Mouse (Mus musculus) liver, embryonic 14.5 days (tissue): ENCODE results near the gene Aamp. TPM values are rescaled to one million over a fixed set of nuclear protein-coding genes. Genes with fewer than 3 reads are reported as not detected.
A peak's percentile ranks its signal among the peaks of the same experiment; 100 is the strongest.

ENCODE experiments used
- ATAC-seq: fragments of 200-750 bp; cut with Nextera tagmentation; 2 replicates; pipeline ENCODE4 v1.8.0; 2017; ENCODE audit warnings: moderate number of reproducible peaks, mild to moderate bottlenecking, moderate library complexity; ENCODE audit not compliant: insufficient read depth
- DNase-seq, 3 experiments: peaks; one replicate each; pipeline ENCODE4 v3.0.0-alpha.2; 2012 to 2013; ENCODE audit warnings: low read depth in 3 of 3, low spot score in 3 of 3
- H3K27ac ChIP-seq: fragments of 300-500 bp; sonication (generic); 2 replicates; pipeline ENCODE4 v1.5.1; 2014; ENCODE audit warnings: moderate library complexity, mild to moderate bottlenecking, control low read depth, inconsistent platforms
- H3K27me3 ChIP-seq: fragments of 300-500 bp; sonication (generic); 2 replicates; pipeline ENCODE4 v1.6.1; 2014; ENCODE audit warnings: mild to moderate bottlenecking, low read length, moderate library complexity; ENCODE audit not compliant: control insufficient read depth, insufficient read depth
- H3K36me3 ChIP-seq: fragments of 300-500 bp; sonication (generic); replicated peaks from 2 replicates; pipeline ENCODE4 v1.6.1; 2014; ENCODE audit warnings: low read depth; ENCODE audit not compliant: control insufficient read depth, insufficient read depth
- H3K4me1 ChIP-seq, 2 experiments: fragments of 200-500 bp in 1 of 2; fragments of 300-500 bp in 1 of 2; sonication (generic) in 1 of 2; replicated peaks; 2 replicates each; pipeline ENCODE4 v1.6.1; 2012 to 2014; ENCODE audit warnings: antibody characterized with exemption in 1 of 2, inconsistent platforms in 1 of 2, low read length in 1 of 2; ENCODE audit not compliant: control insufficient read depth in 2 of 2, insufficient read depth in 2 of 2
- H3K4me2 ChIP-seq: fragments of 300-500 bp; sonication (generic); 2 replicates; pipeline ENCODE4 v1.6.1; 2014; ENCODE audit warnings: low read depth, mild to moderate bottlenecking, control low read depth, moderate library complexity
- H3K4me3 ChIP-seq, 2 experiments: fragments of 200-500 bp in 1 of 2; fragments of 300-500 bp in 1 of 2; sonication (generic) in 1 of 2; 2 replicates each; pipeline ENCODE4 v1.5.1; 2012 to 2014; ENCODE audit warnings: low read depth in 2 of 2, low read length in 2 of 2, mild to moderate bottlenecking in 2 of 2, control low read depth in 1 of 2, inconsistent platforms in 1 of 2, moderate library complexity in 1 of 2; ENCODE audit not compliant: insufficient read depth in 1 of 2
- H3K9ac ChIP-seq: fragments of 300-500 bp; sonication (generic); replicated peaks from 2 replicates; pipeline ENCODE4 v1.6.1; 2014; ENCODE audit warnings: mild to moderate bottlenecking, control low read depth, moderate library complexity
- H3K9me3 ChIP-seq: fragments of 300-500 bp; sonication (generic); 2 replicates; pipeline ENCODE4 v1.6.1; 2016; ENCODE audit warnings: low read length, mixed read lengths; ENCODE audit not compliant: control insufficient read depth
- CTCF ChIP-seq: IDR thresholded peaks from 2 replicates; pipeline ENCODE4 v1.5.1; 2016; ENCODE audit warnings: antibody characterized with exemption, low read depth, control low read depth
- EP300 ChIP-seq: IDR thresholded peaks from 2 replicates; pipeline ENCODE4 v1.6.1; 2016; ENCODE audit warnings: antibody characterized with exemption, low read depth
- WGBS: fragments of 180-500 bp; shearing (Covaris S2); extraction: QIAGEN DNeasy Blood & Tissue Kit; methylation state at CpG from one replicate; pipeline ENCODE4 v1.1.7; 2014; ENCODE audit not compliant: insufficient replicate concordance; 5-methylcytosine and 5-hydroxymethylcytosine counted together
- polyA plus RNA-seq, 2 experiments: library from polyadenylated mRNA; depleted of rRNA in 1 of 2; stranded (reverse) in 1 of 2; unstranded in 1 of 2; fragments of >200 nt; fragmentation: Nextera tagmentation in 1 of 2; extraction: Ambion mirVana in 1 of 2; gene quantifications; 2 replicates each; pipeline versions ENCODE4 v1.2.1 to v1.2.3; 2012 to 2014

Aamp gene
- polyA plus RNA-seq, 2 experiments, result 55.8 to 84.4 TPM

DNA sequence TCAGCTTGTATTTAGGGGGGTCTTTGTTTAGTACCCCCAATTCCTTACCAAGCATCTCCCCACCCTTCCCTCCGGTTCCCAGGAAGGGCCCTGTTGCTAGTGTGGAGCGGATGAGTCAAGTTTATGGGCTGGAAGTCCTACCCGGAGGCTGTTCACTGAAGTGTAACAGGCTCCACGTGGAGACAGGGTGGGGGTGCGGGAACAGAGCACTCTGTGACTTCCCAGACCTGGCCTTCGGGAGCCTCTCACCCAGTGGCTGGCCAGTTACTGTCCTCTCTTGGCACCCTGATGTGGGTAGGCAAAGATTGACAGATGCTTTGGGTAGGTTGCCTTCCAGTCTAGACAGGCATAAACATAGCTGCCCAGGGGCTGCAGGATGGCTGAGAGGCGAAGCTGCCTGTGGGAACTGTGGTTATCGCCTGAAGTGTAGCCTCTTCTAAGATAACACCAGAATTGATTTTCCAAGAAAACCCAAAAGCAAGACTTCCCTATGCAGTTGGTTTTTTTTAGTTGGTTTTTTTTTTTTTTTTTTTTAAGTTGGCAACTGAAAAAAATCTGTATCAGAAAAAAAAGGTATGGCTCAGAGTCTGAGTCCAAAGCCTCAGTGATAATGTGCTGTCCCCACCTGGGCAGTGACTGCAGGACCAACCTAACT is 6.5 kb downstream of the Aamp start:
- H3K27ac ChIP-seq, result no peak overlapping the region
- WGBS, result 43% methylated on average over 8 of the region's 8 CpGs

DNA sequence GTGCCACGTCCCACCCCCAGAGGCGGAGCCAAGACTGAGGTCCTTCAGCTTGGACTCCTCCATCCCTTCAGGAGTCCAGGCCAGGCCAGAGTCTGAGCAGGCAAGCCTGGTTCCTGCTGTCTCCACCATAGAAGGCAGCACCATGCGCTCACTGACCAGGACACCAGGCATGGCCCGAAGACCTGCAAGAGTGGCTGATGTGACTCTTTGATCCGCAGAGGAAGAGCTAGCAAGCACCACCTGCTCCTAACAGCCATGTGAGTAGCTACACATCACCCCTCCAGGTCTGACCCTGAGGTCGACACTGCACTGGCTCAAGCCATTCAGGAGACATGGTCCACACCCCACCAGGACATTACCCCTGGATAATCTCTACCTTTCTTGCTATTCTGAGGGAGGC is 7.5 kb downstream of the Aamp start:
- TF ChIP-seq CTCF (no peak), EP300 (no peak)
- Histone ChIP-seq H3K9me3 (no peaks in the 10 kb centered on the region), H3K4me2 (no peak overlapping the region), H3K27ac (no peak overlapping the region), H3K4me1 (0 out of 4 replicates have a peak, but pooled peaks cover 0 to 2% of the 10 kb centered on the region in 2 experiments), H3K4me3 (no peak overlapping the region), H3K36me3 (peaks cover 6% of the 10 kb centered on the region), H3K27me3 (no peaks in the 10 kb centered on the region; the same call in 1 of the 2 replicates), H3K9ac (no peak overlapping the region)
- ATAC-seq, result no peak
- WGBS, result 50% methylated on average over 6 of the region's 6 CpGs
- DNase-seq, result no peak

More for the DNA sequence above, 6.5 kb downstream of the Aamp start:
- Histone ChIP-seq H3K9me3 (no peaks in the 10 kb centered on the region), H3K36me3 (peaks cover 6% of the 10 kb centered on the region), H3K4me3 (no peak overlapping the region), H3K4me2 (no peak overlapping the region), H3K9ac (no peak overlapping the region), H3K4me1 (0 out of 4 replicates have a peak, but pooled peaks cover 0 to 2% of the 10 kb centered on the region in 2 experiments), H3K27me3 (no peaks in the 10 kb centered on the region; the same call in 1 of the 2 replicates)
- TF ChIP-seq CTCF (no peak), EP300 (no peak)
- no peak for DNase-seq
- no peak for ATAC-seq

DNA sequence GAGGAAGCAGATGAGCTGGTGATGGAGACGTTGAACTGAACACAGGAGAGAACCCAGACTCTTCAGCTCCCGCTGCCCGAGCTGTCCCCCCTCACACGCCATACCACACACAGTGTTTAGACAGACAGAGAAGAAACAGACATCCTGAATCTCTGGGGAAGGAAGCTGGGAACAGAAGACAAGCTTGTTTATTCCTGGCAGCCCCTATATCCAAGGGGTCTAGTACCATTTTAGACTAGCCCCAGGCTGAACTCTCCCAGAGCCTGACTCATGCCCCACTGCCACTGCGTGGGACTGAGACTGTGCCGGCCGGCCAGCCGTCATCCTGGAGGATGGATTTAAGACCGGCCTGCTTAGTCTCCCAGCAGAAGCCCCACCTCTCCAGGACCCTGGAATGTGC is 9.5 kb downstream of the Aamp start:
- 25% methylated on average over 9 of the region's 9 CpGs for WGBS
- no peak for DNase-seq
- Histone ChIP-seq H3K36me3 (no peaks in the 10 kb centered on the region), H3K4me2 (no peak overlapping the region), H3K27ac (no peak overlapping the region), H3K9me3 (no peaks in the 10 kb centered on the region), H3K4me1 (0 out of 4 replicates have a peak, but pooled peaks cover 0 to 2% of the 10 kb centered on the region in 2 experiments), H3K4me3 (no peak overlapping the region), H3K27me3 (no peaks in the 10 kb centered on the region; the same call in 1 of the 2 replicates), H3K9ac (no peak overlapping the region)
- TF ChIP-seq CTCF (no peak), EP300 (no peak)
- ATAC-seq, result no peak

DNA sequence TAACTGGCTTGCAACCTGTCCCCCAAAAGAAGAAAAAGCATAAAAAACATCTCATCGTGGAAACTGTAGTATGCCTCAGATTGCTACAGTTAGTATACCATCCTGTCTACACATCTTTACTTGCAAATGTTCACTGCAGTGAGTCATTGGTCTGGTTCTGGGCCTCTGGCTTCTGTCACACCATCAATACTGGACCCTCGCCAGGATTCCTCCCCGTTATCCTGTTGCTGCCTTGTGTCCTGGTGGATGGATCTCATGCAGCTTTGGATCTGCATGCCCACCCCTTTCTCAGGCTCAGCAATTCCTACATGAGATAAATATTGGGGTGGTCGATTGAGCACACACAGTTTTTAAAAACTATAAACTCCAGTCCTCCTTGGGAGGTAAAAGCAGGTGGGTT is 12.9 kb downstream of the Aamp start:
- DNase-seq, result no peak
- TF ChIP-seq CTCF, result no peak
- no peak for TF ChIP-seq EP300
- no peaks in the 10 kb centered on the region for H3K9me3 ChIP-seq
- ATAC-seq, result no peak
- H3K4me3 ChIP-seq, result no peak overlapping the region
- no peaks in the 10 kb centered on the region; the same call in 1 of the 2 replicates for H3K27me3 ChIP-seq
- H3K4me1 ChIP-seq, result 0 out of 4 replicates have a peak, but pooled peaks cover 0 to 2% of the 10 kb centered on the region in 2 experiments
- no peak overlapping the region for H3K9ac ChIP-seq
- H3K36me3 ChIP-seq, result peaks cover 10% of the 10 kb centered on the region
- 66% methylated on average over 4 of the region's 4 CpGs for WGBS
- no peak overlapping the region for H3K4me2 ChIP-seq
- no peak overlapping the region for H3K27ac ChIP-seq

DNA sequence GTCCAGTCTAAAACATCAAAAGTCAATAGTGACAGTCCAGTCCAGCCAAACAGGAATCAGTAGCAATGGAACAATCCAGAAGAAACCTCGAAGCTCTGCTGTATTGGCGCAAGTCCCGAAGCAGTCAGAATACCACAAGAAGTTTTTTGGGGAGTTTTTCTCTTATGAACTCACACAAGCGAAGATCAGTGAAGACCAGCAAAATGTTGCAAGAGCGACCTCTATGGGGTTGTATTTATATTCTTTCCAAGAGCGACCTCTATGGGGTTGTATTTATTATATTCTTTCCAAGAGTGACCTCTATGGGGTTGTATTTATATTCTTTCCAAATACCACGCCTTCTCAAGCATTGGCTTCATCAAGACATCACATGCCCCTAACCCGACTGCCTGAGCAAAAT is 15.8 kb downstream of the Aamp start:
- Histone ChIP-seq H3K4me1 (no peaks in the 10 kb centered on the region), H3K36me3 (peaks cover 35% of the 10 kb centered on the region), H3K4me3 (no peak overlapping the region), H3K9me3 (no peaks in the 10 kb centered on the region), H3K27ac (no peak overlapping the region), H3K9ac (no peak overlapping the region), H3K27me3 (no peaks in the 10 kb centered on the region), H3K4me2 (no peak overlapping the region)
- 70% methylated on average over 8 of the region's 8 CpGs for WGBS
- no peak for DNase-seq
- ATAC-seq, result no peak
- TF ChIP-seq CTCF, result peak; percentile 12; the same call in 1 of the 2 replicates
- TF ChIP-seq EP300, result no peak
